Mouse (Mus musculus) adrenal gland, adult 18-20 months (tissue): ENCODE data around the gene Dmtf1. TPM values are rescaled to one million over a fixed set of nuclear protein-coding genes. Genes with fewer than 3 reads are reported as not detected.

Experiments
- total RNA-seq, 2 experiments: library from RNA; stranded (reverse); gene quantifications; 1 replicate in 1 of 2; 2 replicates in 1 of 2; pipeline ENCODE4 v1.2.3; 2021

The Dmtf1 gene
- total RNA-seq, 2 experiments from 2014 or later = 26.3 to 28.9 TPM

Other genes starting within 250 kb of the Dmtf1 start
- gene Crot, start 164.5 kb downstream of the Dmtf1 start, total RNA-seq = 10 to 100 TPM; 26.9 to 38.0 TPM
- gene Tmem243, start 61.1 kb downstream of the Dmtf1 start, total RNA-seq = 10 to 100 TPM; 23.5 to 42.7 TPM
- gene 9330182L06Rik, start 104.3 kb upstream of the Dmtf1 start, total RNA-seq = 10 to 100 TPM; 10.1 to 13.2 TPM